ENCODE assay signal across 22 mouse cellular contexts in genomic region chr6:52544376-52544775, GRCm38 (mm10).
DNase-seq lines count a peak whose midpoint lies in the region; ATAC-seq and TF ChIP-seq lines count a peak whose summit lies in the region.
"Had no signal": no experiment of that assay in that cellular context is flagged by ENCODE, and none has a peak within 500 bp of the region (broad histone marks: within the 10 kb centered on the region; RNA-seq: fewer than 3 reads in every experiment).

No protein-coding gene starts in this region.

- H3K4me3 ChIP-seq in kidney, postnatal 0 days (replicated peaks; ENCODE audit: low read depth, low read length), result no peak overlapping the region
- H3K4me3 ChIP-seq in gastrocnemius, adult 2 months, result no peak overlapping the region; the same call in 1 of the 2 replicates
- H3K4me3 ChIP-seq: forebrain, embryonic 13.5 days; heart, embryonic 13.5 days; hindbrain, embryonic 13.5 days; intestine, embryonic 15.5 days; layer of hippocampus, adult 2 months; limb, embryonic 12.5 days; neural tube, embryonic 12.5 days had no signal

- H3K27ac ChIP-seq in kidney, postnatal 0 days, result no peak overlapping the region
- H3K27ac ChIP-seq in gastrocnemius, adult 2 months, result peak overlapping the region; percentile 78
- H3K27ac ChIP-seq: forebrain, embryonic 13.5 days; heart, embryonic 13.5 days; hindbrain, embryonic 13.5 days; intestine, embryonic 15.5 days; layer of hippocampus, adult 2 months; limb, embryonic 12.5 days; liver, embryonic 14.5 days; neural tube, embryonic 12.5 days had no signal

- no peak for ATAC-seq in kidney, postnatal 0 days (replicated peaks; ENCODE audit: low FRiP score, low read depth)
- ATAC-seq: forebrain, embryonic 13.5 days; intestine, embryonic 15.5 days; lung, postnatal 0 days had no signal

- H3K4me1 ChIP-seq in kidney, postnatal 0 days (replicated peaks; ENCODE audit: insufficient read depth, low read length), result no peaks in the 10 kb centered on the region
- H3K4me1 ChIP-seq: intestine, embryonic 15.5 days had no signal

- H3K9me3 ChIP-seq in kidney, postnatal 0 days (replicated peaks; ENCODE audit: low read length), result no peaks in the 10 kb centered on the region
- H3K9me3 ChIP-seq: forebrain, embryonic 13.5 days; heart, embryonic 13.5 days; hindbrain, embryonic 13.5 days; intestine, embryonic 15.5 days; limb, embryonic 12.5 days; neural tube, embryonic 12.5 days had no signal

- H3K36me3 ChIP-seq in kidney, postnatal 0 days (ENCODE audit: insufficient read depth, low read length), result peaks cover 5% of the 10 kb centered on the region; the same call in 1 of the 2 replicates
- H3K36me3 ChIP-seq: intestine, embryonic 15.5 days had no signal

- no peak overlapping the region for H3K4me2 ChIP-seq in kidney, postnatal 0 days (ENCODE audit: low read length)
- H3K4me2 ChIP-seq: forebrain, embryonic 13.5 days; heart, embryonic 13.5 days; hindbrain, embryonic 13.5 days; intestine, embryonic 15.5 days; limb, embryonic 12.5 days; neural tube, embryonic 12.5 days had no signal

- no peak overlapping the region for H3K9ac ChIP-seq in kidney, postnatal 0 days (ENCODE audit: low read depth, low read length)
- H3K9ac ChIP-seq: forebrain, embryonic 13.5 days; heart, embryonic 13.5 days; hindbrain, embryonic 13.5 days; intestine, embryonic 15.5 days; limb, embryonic 12.5 days; liver, embryonic 14.5 days; neural tube, embryonic 12.5 days had no signal

- H3K27me3 ChIP-seq in kidney, postnatal 0 days (ENCODE audit: insufficient read depth, low read length), result no peaks in the 10 kb centered on the region
- H3K27me3 ChIP-seq: forebrain, embryonic 13.5 days; heart, embryonic 13.5 days; hindbrain, embryonic 13.5 days; intestine, embryonic 15.5 days; limb, embryonic 12.5 days; neural tube, embryonic 12.5 days had no signal

- WGBS in kidney, postnatal 0 days, result 22% methylated on average over 4 of the region's 4 CpGs

- DNase-seq in gastrocnemius, adult 18-20 months (ENCODE audit: low spot score), result peak; percentile 47
- no peak for DNase-seq in gastrocnemius, postnatal 36 days
- DNase-seq in kidney, postnatal 0 days (ENCODE audit: low spot score), result peak; percentile 70
- no peak for DNase-seq in kidney, adult 11 months
- DNase-seq in 416B (ENCODE audit: low read depth), result peak; percentile 50
- peak; percentile 55 for DNase-seq in gastrocnemius, adult 2 months
- no peak for DNase-seq in ovary, postnatal 14 days (ENCODE audit: low spot score)
- no peak for DNase-seq in right cerebral cortex, adult 2 months (ENCODE audit: low spot score in 2 of 2)
- DNase-seq: adrenal gland, postnatal 36 days; cerebellum, adult 9-11 months; embryo, embryonic 11 days; right cerebral cortex, postnatal 14 days; thymus, postnatal 25 days had no signal

- no peak for TF ChIP-seq CTCF in kidney, postnatal 0 days (IDR thresholded peaks at IDR 0.05; ENCODE audit: low read depth)
- TF ChIP-seq CTCF in gastrocnemius, adult 2 months (IDR thresholded peaks at IDR 0.05), result no peak

- intact Hi-C loops in gastrocnemius, postnatal 36 days (cut with DNase I), result no loop called here
- intact Hi-C loops in gastrocnemius, adult 2 months (cut with DNase I), result no loop called here

Comparison
In these comparisons a context has a peak if more than half of its experiments do, and no peak if none do; other contexts are left out.
1. DNase-seq: peak in gastrocnemius, adult 18-20 months (single experiment), kidney, postnatal 0 days (single experiment), 416B (single experiment) and gastrocnemius, adult 2 months (single experiment); none in gastrocnemius, postnatal 36 days (0 of 2), kidney, adult 11 months (single experiment), ovary, postnatal 14 days (single experiment) and right cerebral cortex, adult 2 months (0 of 2).